Mouse (Mus musculus): Measurements from ENCODE around the gene Tnfaip1. TPM values are rescaled to one million over a fixed set of nuclear protein-coding genes. Genes with fewer than 3 reads are reported as not detected.

Tnfaip1 gene
- polyA plus RNA-seq, 1 experiment from 2014 or later: 58.4 TPM

DNA sequence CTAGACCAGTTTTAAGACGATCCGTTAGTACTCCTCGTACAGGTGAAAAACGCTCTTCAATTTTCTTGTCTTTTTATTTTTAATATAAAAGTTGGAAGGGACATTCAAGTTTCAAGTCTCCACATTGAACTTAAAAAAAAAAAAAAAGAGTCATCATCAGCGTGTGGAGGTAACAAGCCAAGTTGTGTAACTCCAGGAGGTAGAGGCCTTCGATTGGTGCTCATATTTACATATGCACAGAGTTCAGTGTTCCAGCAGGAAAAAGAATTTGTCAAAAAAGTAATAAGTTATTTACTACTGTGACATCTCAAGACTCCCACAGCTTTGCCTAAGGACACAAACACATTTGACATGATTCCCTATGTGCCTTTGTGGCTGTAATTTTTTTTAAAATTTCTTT, 31.5 kb upstream of the Tnfaip1 start:
- DNase-seq: no peak
- Histone ChIP-seq H3K4me1 (ENCODE audit: control insufficient read depth, insufficient read depth, low read length) (no peaks in the 10 kb centered on the region), H3K27ac (replicated peaks; ENCODE audit: low read depth, low read length) (no peak overlapping the region), H3K4me3 (replicated peaks; ENCODE audit: low read depth, low read length) (no peak overlapping the region), H3K27me3 (ENCODE audit: control insufficient read depth, insufficient read depth, low read length) (no peaks in the 10 kb centered on the region), H3K4me2 (ENCODE audit: low read length) (no peak overlapping the region), H3K9me3 (ENCODE audit: control insufficient read depth, low read length) (no peaks in the 10 kb centered on the region), H3K36me3 (ENCODE audit: control insufficient read depth, insufficient read depth, low read length) (peaks cover 39% of the 10 kb centered on the region), H3K9ac (replicated peaks; ENCODE audit: low read length) (no peak overlapping the region)
- WGBS: 95% methylated on average over 6 of the region's 6 CpGs
- ATAC-seq (ENCODE audit: low FRiP score, low TSS enrichment): no peak

DNA sequence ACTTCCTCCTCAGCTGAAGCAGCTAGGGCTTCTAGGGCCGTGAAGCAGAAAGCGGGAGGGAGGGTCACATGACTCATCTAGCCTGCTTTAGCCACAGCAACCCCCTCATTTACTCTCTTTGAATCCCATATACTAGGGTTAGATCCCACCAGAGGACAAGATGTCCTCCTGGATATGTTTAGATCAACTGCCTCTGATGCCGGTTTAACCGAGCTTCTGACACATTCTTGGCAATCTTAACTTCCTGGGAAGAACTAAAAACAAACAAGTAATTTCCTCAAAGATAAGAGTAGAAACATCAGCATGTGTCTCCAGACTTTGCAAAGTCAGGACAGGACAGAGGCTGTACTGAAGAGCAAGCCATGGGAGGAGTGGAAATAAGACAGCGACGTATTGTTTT, 30.6 kb upstream of the Tnfaip1 start:
- H3K4me1 ChIP-seq (ENCODE audit: control insufficient read depth, insufficient read depth, low read length): no peaks in the 10 kb centered on the region
- peaks cover 31% of the 10 kb centered on the region for H3K36me3 ChIP-seq (ENCODE audit: control insufficient read depth, insufficient read depth, low read length)
- no peak overlapping the region for H3K9ac ChIP-seq (replicated peaks; ENCODE audit: low read length)
- ATAC-seq (ENCODE audit: low FRiP score, low TSS enrichment) (no peak), DNase-seq (no peak)
- no peak overlapping the region for H3K27ac ChIP-seq (replicated peaks; ENCODE audit: low read depth, low read length)
- no peaks in the 10 kb centered on the region for H3K27me3 ChIP-seq (ENCODE audit: control insufficient read depth, insufficient read depth, low read length)
- no peaks in the 10 kb centered on the region for H3K9me3 ChIP-seq (ENCODE audit: control insufficient read depth, low read length)
- H3K4me3 ChIP-seq (replicated peaks; ENCODE audit: low read depth, low read length): no peak overlapping the region
- no peak overlapping the region for H3K4me2 ChIP-seq (ENCODE audit: low read length)
- WGBS: 89% methylated on average over 6 of the region's 6 CpGs

DNA sequence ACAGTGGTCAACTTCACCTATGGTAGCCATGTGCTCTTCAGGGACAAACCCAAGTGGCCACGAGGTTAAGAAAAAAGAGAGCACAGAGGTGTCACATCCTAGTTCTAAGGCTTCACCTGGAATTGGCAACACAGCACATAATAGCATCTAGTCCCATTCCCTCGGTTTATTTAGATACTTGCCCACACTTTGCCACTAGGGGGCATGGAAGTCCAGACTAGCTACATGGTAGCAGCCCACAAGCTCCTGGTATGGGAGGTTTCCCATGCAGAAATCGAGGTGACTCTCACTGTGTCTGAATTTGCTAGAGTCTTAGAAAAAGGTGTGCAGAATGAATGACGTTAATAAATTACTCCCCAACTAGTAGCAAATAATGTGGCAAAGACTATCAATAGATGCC, 24.3 kb upstream of the Tnfaip1 start:
- Histone ChIP-seq H3K36me3 (ENCODE audit: control insufficient read depth, insufficient read depth, low read length) (peaks cover 1% of the 10 kb centered on the region; the same call in 1 of the 2 replicates), H3K4me3 (replicated peaks; ENCODE audit: low read depth, low read length) (no peak overlapping the region), H3K9me3 (ENCODE audit: control insufficient read depth, low read length) (no peaks in the 10 kb centered on the region), H3K9ac (replicated peaks; ENCODE audit: low read length) (no peak overlapping the region), H3K4me1 (ENCODE audit: control insufficient read depth, insufficient read depth, low read length) (no peaks in the 10 kb centered on the region), H3K4me2 (ENCODE audit: low read length) (no peak overlapping the region), H3K27ac (replicated peaks; ENCODE audit: low read depth, low read length) (no peak overlapping the region), H3K27me3 (ENCODE audit: control insufficient read depth, insufficient read depth, low read length) (no peaks in the 10 kb centered on the region)
- ATAC-seq (ENCODE audit: low FRiP score, low TSS enrichment) (no peak), DNase-seq (peak; percentile 94)
- 23% methylated on average over 4 of the region's 4 CpGs for WGBS

DNA sequence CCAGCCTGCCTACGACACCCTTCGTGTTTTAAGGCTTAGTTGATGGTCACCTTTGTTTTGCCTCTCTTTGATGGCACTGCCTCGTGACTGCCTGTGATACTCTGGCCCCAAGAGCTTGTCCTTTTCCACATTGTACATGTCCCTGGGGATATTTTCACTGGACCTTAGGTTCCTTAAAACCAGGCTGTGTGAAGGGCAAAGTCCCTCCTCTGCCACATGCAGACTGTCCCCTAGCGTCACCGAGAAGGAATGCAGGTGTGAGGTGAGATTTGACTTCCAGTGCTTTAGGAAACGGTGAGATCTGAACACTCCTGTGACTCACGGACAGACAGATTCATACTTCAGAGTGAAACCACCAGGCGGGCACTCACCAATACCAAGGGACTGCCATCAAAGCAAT, 21.1 kb upstream of the Tnfaip1 start:
- H3K4me3 ChIP-seq (replicated peaks; ENCODE audit: low read depth, low read length): no peak overlapping the region
- ATAC-seq (ENCODE audit: low FRiP score, low TSS enrichment): no peak
- no peaks in the 10 kb centered on the region for H3K9me3 ChIP-seq (ENCODE audit: control insufficient read depth, low read length)
- no peak overlapping the region for H3K4me2 ChIP-seq (ENCODE audit: low read length)
- WGBS: 65% methylated on average over 8 of the region's 8 CpGs
- H3K27ac ChIP-seq (replicated peaks; ENCODE audit: low read depth, low read length): no peak overlapping the region
- H3K4me1 ChIP-seq (ENCODE audit: control insufficient read depth, insufficient read depth, low read length): no peaks in the 10 kb centered on the region
- no peak for DNase-seq
- H3K27me3 ChIP-seq (ENCODE audit: control insufficient read depth, insufficient read depth, low read length): no peaks in the 10 kb centered on the region
- no peak overlapping the region for H3K9ac ChIP-seq (replicated peaks; ENCODE audit: low read length)
- H3K36me3 ChIP-seq (ENCODE audit: control insufficient read depth, insufficient read depth, low read length): no peaks in the 10 kb centered on the region

DNA sequence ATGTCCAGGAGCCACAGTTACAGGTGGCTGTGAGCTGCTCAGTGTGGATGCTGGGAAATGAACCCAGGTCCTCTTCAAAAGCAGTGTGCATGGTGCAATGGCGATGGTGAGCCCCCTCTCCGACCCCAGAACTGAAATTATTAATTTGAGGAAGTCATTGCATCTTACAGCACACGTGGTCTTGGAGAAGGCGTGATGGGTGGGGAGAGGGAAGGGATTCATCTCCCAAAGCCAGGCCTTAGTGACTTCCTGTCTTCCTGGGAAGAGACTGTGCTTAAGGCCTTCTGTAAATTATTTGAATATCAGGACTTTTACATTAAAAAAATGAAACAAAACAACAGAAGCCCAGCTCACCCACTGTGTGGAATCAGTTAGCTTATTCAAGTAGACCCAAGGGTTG, 19.9 kb upstream of the Tnfaip1 start:
- Histone ChIP-seq H3K9ac (replicated peaks; ENCODE audit: low read length) (no peak overlapping the region), H3K4me1 (ENCODE audit: control insufficient read depth, insufficient read depth, low read length) (no peaks in the 10 kb centered on the region), H3K9me3 (ENCODE audit: control insufficient read depth, low read length) (no peaks in the 10 kb centered on the region), H3K4me2 (ENCODE audit: low read length) (no peak overlapping the region), H3K36me3 (ENCODE audit: control insufficient read depth, insufficient read depth, low read length) (no peaks in the 10 kb centered on the region), H3K4me3 (replicated peaks; ENCODE audit: low read depth, low read length) (no peak overlapping the region), H3K27me3 (ENCODE audit: control insufficient read depth, insufficient read depth, low read length) (no peaks in the 10 kb centered on the region), H3K27ac (replicated peaks; ENCODE audit: low read depth, low read length) (no peak overlapping the region)
- ATAC-seq (ENCODE audit: low FRiP score, low TSS enrichment): no peak
- WGBS: 85% methylated on average over 4 of the region's 4 CpGs
- DNase-seq: no peak

DNA sequence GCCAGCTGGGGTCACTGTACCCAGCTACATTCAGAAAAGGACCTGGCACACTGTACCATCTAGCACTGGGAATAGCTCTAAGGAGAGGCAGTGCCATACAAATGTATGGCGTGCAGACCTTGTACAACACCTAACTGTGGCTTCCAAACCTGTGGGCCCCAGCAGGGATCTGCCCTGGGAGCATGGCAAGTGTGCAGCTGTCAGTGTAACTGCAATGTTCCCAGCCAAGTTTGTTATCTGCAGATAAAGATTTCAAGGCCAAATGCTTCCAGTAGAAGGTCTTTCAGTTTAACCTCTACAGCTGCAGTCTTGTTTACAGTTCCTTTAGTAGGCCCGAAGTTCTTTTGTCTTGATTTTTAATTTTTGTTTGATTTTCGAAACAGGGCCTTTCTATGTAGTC, 19.5 kb upstream of the Tnfaip1 start:
- Histone ChIP-seq H3K4me3 (replicated peaks; ENCODE audit: low read depth, low read length) (no peak overlapping the region), H3K36me3 (ENCODE audit: control insufficient read depth, insufficient read depth, low read length) (no peaks in the 10 kb centered on the region), H3K4me2 (ENCODE audit: low read length) (no peak overlapping the region), H3K27me3 (ENCODE audit: control insufficient read depth, insufficient read depth, low read length) (no peaks in the 10 kb centered on the region), H3K9me3 (ENCODE audit: control insufficient read depth, low read length) (no peaks in the 10 kb centered on the region), H3K4me1 (ENCODE audit: control insufficient read depth, insufficient read depth, low read length) (no peaks in the 10 kb centered on the region), H3K9ac (replicated peaks; ENCODE audit: low read length) (no peak overlapping the region), H3K27ac (replicated peaks; ENCODE audit: low read depth, low read length) (no peak overlapping the region)
- 80% methylated on average over 3 of the region's 3 CpGs for WGBS
- DNase-seq (no peak), ATAC-seq (ENCODE audit: low FRiP score, low TSS enrichment) (no peak)

DNA sequence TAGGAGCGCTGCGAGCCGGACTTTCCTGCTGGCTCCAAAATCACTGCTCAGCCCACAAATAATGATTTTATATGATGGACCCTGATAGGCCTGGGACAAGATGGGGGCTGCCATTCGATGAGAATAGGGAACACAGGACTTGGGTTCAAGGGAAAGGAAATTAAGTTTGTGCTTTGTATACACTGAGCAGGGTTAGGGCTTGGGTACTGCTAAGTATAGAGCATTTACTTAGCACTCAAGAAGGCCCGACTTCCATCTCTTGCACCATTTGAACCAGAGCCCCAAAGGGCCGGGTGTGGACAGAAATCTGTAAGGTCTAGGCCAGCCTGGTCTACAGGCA, 14.9 kb upstream of the Tnfaip1 start:
- Histone ChIP-seq H3K9ac (replicated peaks; ENCODE audit: low read length) (peak overlapping the region; percentile 52), H3K9me3 (ENCODE audit: control insufficient read depth, low read length) (no peaks in the 10 kb centered on the region), H3K4me1 (ENCODE audit: control insufficient read depth, insufficient read depth, low read length) (peaks cover 11% of the 10 kb centered on the region), H3K27ac (replicated peaks; ENCODE audit: low read depth, low read length) (peak overlapping the region; percentile 83), H3K4me3 (replicated peaks; ENCODE audit: low read depth, low read length) (peak overlapping the region; percentile 60), H3K4me2 (ENCODE audit: low read length) (peak overlapping the region; percentile 80), H3K27me3 (ENCODE audit: control insufficient read depth, insufficient read depth, low read length) (no peaks in the 10 kb centered on the region), H3K36me3 (ENCODE audit: control insufficient read depth, insufficient read depth, low read length) (no peaks in the 10 kb centered on the region)
- WGBS: 34% methylated on average over 6 of the region's 6 CpGs
- ATAC-seq (ENCODE audit: low FRiP score, low TSS enrichment) (peak; percentile 43), DNase-seq (no peak)

DNA sequence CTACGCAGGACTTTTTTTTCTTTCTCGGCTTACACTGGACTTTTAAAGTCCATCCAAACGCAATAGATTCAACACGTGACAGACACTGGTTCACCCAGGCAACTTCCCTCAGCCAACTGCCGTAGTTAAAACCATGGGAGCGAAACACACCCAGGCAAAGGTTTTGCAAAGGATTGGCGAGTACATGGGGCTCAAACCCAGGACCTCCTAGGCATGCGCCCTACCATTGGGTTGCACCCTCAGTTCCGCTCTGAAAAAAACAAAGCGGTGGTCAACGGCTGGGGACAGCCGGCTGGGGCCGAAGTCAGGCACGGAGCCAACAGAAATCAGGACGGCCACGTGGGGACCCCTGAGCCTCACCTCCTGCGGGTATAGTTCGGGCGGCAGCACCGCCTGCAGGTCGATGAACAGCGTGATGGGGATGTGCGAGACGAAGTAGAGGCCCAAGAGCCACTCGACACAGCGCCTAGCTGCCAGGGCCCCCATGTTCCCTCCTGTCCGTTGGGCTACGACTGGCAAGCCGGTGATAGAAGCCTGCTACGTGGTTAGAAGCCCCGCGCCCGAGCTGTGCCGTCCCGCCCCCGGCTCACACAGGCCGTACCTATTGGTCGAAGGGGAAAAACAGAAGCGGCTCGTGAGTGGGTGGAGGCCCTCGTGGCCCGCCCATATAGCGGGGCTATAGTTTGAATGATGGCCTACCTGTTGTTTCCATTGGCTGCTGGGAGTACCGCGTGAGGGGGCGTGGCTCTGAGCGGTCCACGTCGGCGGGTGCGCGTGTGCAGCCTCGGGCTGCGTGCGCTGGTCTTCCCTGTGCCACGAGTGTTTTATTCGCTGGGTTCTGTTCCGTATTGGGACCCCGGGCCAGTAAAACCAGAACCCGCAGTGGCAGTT, 14.3 kb upstream of the Tnfaip1 start, which contains the start of gene Tmem97:
Gene Tmem97 (minus strand): TSS at position 610 of the 891 bp plus-strand sequence.
- under 1% methylated on average over 60 of the region's 60 CpGs for WGBS
- peak within 1 kb of the TSS; percentile 60 for H3K9ac ChIP-seq (replicated peaks; ENCODE audit: low read length)
- ATAC-seq (ENCODE audit: low FRiP score, low TSS enrichment): peak; percentile 100

DNA sequence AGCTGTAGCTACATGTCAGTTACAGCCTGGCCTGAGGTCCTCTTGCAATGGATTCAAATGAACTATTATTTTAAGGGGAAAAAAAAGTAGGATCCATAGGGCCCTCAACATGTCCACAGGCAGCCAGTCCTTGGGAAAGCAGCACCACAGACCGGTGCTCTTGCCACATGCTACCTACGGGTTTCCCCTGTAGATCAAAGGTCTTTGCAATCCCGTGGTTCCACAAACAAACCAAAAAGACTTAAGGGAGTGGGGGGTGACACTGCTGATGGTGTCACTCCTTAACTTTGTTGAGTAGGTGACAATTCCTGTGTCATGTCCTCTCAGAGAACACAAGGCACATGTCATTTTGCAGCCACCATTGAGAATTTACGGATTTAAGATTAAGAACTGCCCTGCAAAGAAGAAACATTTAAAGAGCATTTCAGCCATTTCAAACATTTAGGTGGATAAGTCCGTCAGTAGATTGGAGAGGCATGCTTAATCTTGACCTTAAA, 13.4 kb upstream of the Tnfaip1 start:
- no peak for ATAC-seq (ENCODE audit: low FRiP score, low TSS enrichment)
- no peak for DNase-seq
- 12% methylated on average over 5 of the region's 5 CpGs for WGBS

More for the DNA sequence above, 14.3 kb upstream of the Tnfaip1 start, which contains the start of gene Tmem97:
- peak; percentile 97 for DNase-seq
- H3K36me3 ChIP-seq (ENCODE audit: control insufficient read depth, insufficient read depth, low read length): peaks cover 3% of the 10 kb centered on the region
- no peaks in the 10 kb centered on the region for H3K9me3 ChIP-seq (ENCODE audit: control insufficient read depth, low read length)
- H3K4me3 ChIP-seq (replicated peaks; ENCODE audit: low read depth, low read length): peak within 1 kb of the TSS; percentile 60
- H3K4me2 ChIP-seq (ENCODE audit: low read length): peak within 1 kb of the TSS; percentile 80
- H3K27me3 ChIP-seq (ENCODE audit: control insufficient read depth, insufficient read depth, low read length): no peaks in the 10 kb centered on the region
- H3K4me1 ChIP-seq (ENCODE audit: control insufficient read depth, insufficient read depth, low read length): peaks cover 11% of the 10 kb centered on the region
- H3K27ac ChIP-seq (replicated peaks; ENCODE audit: low read depth, low read length): peak within 1 kb of the TSS; percentile 83

More for the DNA sequence above, 13.4 kb upstream of the Tnfaip1 start:
- Histone ChIP-seq H3K27ac (replicated peaks; ENCODE audit: low read depth, low read length) (no peak overlapping the region), H3K36me3 (ENCODE audit: control insufficient read depth, insufficient read depth, low read length) (peaks cover 10% of the 10 kb centered on the region), H3K4me3 (replicated peaks; ENCODE audit: low read depth, low read length) (peak overlapping the region; percentile 60), H3K9me3 (ENCODE audit: control insufficient read depth, low read length) (no peaks in the 10 kb centered on the region), H3K9ac (replicated peaks; ENCODE audit: low read length) (no peak overlapping the region; the same call in 1 of the 2 replicates), H3K27me3 (ENCODE audit: control insufficient read depth, insufficient read depth, low read length) (no peaks in the 10 kb centered on the region), H3K4me1 (ENCODE audit: control insufficient read depth, insufficient read depth, low read length) (peaks cover 11% of the 10 kb centered on the region), H3K4me2 (ENCODE audit: low read length) (peak overlapping the region; percentile 80)

All from midbrain, embryonic 14.5 days (tissue).